Mouse (Mus musculus): Measurements from ENCODE around the gene Ldlrad2.
"Not testable (repeated sequence)": the region's sequence is repeated elsewhere in the genome, so short reads cannot be mapped to it uniquely, and the experiment has no call there.

The Ldlrad2 gene

DNA sequence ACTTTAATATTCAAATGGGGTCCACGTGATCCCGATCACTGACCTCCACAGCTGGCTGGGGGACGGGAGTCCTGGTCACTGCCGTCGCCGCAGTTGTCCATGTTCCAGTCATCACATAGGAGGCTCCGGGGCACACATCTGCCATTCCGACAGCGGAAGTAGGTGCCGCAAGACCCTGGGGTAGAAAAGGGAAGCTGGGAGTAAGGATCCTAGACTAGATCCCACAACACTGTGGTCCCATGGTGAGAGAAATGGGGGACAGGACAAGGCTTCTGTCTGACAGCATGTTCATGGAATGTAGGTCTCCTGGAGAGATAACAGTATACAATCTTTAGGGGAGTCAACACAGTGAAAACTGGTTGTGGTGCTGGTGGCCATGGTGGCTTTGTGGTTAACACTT lies at the start of gene Ldlrad2:
TSS of gene Ldlrad2 (minus strand) at position 101 of the 400 bp plus-strand sequence.
- no peak for DNase-seq (ENCODE audit: low spot score)

DNA sequence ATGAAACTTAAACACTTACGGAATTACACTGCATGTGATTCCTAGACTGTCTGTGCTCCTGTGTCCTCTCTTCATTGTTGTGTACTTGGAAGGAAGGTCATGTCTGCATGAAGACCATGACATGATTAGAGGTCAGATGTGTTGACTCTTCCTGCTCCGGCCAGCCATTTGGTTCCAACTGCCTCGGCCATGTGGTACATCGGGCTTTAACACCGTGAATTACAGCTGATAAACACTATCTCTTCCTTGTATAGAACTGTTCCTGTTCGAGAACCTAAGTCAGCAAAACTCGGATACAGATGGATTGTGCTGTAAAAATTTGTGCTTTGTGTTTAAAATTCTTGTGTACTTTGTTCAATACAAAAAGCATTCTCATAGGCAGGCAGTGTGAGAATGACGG lies 48.5 kb upstream of the Ldlrad2 start:
- DNase-seq (ENCODE audit: low spot score), result no peak

DNA sequence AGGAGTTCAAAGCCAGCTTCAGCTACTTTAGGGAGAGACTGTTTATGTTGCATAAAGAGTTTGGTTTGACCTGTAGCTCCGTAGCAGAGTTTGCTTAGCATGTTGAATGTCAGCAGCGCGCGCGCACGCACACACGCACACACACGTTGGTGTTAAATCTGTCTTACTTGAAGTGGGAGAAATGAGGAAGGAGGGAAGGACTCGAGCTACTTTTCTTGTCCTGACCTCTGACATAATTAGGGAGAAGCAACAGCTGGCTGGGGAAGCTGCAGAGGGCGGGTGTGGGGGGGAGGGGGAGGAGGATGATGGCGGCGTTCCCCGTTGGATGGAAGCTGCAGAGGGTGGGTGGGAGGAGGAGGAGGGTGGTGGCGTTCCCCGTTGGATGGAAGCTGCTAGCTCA lies 35.9 kb upstream of the Ldlrad2 start:
- DNase-seq (ENCODE audit: low spot score), result no peak

DNA sequence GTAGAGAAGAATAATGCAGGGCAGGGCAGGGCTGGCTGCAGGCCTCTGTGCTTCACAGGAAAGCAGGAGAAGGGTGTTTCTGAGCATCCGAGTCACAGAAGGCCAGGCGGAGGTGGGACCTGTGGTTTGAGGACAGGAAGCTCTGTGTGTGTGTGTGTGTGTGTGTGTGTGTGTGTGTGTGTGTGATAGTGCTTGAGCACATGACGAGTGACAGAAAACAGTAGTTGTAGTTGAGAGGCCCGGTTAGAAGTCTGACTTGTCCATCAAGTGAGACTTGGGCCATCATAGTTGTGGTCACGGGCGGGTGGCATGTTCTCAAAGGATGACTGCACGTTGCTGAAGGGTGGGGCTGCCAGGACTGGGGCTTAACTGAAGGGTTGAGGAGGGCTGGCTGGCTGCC lies 35.3 kb upstream of the Ldlrad2 start:
- no peak for DNase-seq (ENCODE audit: low spot score)

DNA sequence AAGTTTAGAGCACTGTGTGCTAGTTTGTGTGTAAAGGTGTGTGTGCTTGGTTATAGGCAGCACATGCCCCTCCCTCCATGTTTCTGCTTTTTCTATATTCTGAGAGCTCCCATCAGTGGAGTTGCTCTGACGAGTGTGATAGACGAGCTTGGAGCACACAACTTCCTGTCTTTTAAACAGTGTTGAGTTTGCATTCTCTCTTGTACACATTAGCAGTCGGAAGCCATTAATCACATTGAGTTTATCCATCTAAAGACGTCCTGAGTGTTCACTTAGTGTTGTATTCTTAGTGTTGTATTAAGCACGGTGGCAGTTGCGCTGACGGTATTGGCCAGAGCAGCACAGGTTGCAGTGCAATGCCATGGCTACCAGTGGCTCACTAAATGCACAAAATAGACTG lies 34.9 kb upstream of the Ldlrad2 start:
- no peak for DNase-seq (ENCODE audit: low spot score)

DNA sequence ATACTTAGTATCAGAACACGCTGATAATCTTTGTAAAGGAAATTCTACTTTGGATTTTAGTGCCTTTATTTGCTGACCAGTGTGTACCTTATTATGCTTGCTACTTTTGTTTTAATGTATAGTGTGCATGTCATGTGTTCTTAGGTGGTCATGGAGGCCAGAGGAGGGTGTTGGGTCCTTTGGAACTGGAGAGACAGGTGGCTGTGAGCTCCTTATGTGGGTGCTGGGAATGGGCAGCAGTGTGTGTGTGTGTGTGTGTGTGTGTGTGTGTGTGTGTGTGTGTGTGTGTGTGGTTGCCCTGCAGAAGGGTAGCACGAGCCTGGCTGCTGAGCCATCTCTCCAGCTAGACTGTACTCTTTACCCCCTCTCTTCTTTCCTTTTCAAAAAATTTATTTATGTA lies 32.7 kb upstream of the Ldlrad2 start:
- DNase-seq (ENCODE audit: low spot score), result no peak

DNA sequence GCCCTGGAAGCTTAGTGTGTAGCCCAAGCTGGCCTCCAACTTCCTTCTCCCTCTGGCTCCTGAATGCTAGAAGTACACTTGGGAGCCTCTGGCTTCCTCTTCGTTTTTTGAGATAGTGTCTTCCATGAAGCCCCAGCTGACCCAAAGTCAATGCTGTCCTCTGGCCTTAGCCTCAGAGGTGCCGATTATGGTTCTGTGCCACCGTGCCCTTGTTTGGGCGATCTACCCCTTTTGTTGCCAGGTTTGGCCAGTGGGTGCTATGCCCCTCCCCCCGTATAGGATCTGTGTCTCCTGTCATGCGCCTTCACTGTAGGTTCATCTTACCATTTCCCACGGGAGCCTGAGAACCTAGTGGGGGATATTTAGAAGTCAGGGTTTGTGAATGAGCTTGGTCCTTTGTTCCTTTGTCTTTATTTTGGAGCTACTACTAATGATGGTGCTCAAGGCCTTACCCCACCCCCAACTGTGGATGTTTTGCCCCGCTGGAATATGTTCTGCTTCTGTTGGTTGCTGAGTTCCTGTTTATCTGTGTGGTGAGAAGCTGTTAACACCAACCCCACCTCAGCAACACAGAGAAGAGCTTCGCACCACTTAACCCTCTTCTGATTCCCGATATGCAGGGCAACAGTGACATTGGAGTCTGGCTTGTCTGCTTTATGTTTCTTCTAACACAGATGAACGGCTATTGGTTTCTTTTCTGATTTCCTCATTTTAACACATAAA lies 29.2 kb upstream of the Ldlrad2 start:
- DNase-seq (ENCODE audit: low spot score), result no peak

DNA sequence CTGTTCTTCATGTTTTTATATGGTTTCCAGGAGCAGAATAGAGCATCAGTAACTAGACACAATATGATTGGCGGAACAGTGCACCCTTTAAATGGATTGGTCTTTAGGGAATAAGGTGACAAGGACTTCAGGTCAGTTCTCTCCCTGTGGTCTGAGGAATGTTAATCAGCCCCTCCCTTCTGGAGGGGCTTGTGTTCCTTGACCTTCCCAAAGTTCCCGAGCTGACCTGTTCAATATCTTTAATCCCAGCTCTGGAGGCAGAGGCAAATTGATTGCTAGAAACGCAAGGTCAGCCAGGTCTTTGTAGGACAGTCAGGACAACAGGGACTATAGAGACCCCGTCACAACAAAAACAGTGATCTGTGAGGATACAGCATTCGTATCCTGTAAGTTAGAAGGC lies 24.2 kb upstream of the Ldlrad2 start:
- no peak for DNase-seq (ENCODE audit: low spot score)

DNA sequence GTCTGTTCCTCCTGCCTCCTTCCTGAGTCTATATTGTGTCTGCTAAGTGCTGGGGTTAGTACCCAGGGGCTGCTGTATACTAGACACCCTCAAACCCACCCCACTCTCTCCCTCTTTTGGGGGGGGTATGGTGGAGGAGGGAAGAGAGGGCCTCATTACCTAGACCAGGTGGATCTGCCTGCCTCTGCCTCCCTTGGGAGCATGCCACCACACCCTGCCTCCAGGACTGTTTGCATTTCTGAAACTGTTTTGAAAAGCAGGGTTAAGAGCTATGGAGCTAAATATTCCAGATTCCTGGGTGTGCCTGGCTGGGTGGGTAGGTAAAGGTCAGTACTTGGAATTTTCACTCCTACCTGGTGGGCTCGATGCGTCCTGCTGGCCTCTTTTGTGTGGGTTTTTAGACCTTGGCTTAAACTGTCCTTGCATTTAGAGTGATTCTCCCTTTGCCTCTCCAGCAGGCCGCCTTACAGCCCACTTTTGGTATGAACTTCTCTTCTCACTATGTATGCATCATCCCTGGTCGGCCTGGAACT lies 22.8 kb upstream of the Ldlrad2 start:
- no peak for DNase-seq (ENCODE audit: low spot score)

DNA sequence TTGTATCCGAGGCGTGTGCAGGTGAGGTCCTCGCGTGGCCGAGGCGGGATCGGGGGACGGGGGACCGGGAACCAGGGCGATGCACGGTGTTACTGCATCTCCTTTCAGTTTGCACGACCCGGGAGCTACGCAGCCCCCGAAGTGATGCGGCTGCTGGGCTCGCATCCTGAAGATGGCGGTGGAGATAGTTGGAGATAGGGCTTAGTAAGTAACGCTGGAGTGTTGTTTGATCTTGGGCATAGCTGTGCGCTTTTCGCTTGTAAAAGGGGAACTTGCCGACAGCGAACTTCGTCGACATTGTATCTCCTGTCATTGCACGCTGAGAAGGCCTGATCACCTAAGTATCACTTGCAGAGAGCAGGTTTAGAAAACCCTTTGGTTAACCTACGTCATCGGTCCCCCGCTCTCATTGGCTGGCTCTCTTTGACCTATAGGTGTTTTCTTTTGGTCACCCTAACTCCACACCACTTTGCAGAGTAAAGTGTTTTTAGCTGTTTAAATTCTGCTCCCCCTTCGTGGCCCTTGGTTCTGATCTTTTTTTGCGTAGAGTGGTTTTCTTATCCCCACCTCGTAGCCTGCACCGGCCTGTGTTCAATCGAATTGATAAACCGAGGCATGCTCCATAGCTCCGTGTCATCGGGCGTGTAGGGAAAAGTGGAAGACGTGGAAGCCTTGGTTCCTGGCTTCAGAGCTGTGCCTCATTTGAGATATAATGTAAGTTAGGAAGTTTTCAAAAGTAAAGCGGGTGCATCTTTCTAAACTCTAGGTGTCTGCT lies 20.3 kb upstream of the Ldlrad2 start:
- DNase-seq (ENCODE audit: low spot score), result peak; percentile 48

DNA sequence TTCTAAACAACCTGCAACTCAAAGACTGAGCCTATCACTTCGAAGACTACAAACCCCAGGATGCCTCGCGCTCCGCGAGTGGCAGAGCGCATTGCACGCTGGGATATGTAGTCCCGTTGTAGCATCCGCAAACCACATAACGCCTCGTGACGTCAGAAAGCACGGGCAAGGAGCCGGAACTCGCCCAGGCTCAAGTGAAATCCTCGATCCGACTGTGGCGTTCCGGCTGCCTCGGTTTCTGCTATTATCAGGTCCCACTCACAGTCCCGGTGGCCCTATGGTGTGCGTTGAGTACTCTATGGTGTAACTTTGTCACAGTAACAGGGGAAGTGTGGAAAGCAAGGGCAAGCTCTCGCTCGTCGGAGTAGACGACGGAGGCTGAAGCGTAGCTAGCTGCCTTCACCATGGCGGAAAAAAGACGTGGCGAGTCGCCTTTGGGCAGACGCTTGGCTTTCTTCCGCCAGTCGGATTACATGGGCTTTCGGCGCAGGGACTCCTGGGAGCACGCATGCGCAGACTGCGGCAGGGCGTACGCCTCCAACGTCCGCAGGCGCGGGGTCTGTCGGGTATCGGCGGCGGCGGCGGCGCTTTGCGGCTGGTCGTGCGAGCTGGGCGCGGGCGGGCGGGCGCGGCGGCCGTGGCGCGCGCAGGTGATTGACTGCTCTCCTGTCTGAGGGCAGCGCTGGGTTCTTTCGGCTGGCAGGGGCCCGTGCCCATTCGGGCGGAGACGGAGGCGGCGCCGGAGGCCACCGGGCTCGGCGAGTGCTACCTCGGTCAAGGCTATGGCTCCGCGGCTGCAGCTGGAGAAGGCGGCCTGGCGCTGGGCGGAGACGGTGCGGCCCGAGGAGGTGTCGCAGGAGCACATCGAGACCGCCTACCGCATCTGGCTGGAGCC lies 19.5 kb upstream of the Ldlrad2 start, which contains the start of gene Usp48:
TSS of gene Usp48 (plus strand) at position 155 of the 895 bp plus-strand sequence.
- peak; percentile 99 for DNase-seq (ENCODE audit: low spot score)

DNA sequence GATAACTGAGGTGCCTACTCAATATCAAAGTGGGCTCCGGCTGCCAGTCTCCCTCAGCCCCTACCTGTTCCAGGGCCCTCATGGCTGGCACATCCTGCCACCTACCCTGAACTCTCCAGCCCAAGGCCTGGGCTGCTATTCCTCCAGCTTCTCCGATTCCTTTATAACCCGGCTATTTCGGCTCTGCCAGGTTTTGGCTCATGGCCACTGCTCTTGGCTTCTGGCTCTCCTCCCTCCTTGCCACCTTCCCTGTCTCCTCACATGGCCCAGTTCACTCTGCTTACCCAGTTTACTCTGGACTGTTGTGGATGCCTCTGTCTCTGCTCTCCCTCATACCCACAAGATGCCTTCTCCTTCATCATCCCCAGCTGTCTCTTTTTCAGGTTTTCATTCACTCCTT lies 16.6 kb upstream of the Ldlrad2 start:
- no peak for DNase-seq (ENCODE audit: low spot score)

DNA sequence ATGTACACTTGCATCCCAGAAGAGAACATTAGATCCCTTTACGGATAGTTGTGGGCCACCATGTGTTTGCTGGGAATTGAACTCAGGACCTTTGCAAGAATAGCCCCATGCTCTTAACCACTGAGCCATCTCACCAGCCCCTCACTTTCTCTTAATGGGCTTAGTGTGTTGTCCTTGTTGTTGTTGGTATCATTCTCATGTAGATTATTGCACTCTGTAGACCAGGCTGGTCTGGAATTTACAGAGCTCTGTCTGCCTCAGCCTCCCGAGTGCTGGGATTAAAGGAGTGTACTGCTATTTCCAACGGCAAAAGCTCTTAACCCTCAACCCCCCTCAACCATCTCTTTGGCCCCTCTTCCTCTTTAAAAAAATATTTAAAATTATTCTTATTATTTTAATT lies 15.2 kb upstream of the Ldlrad2 start:
- DNase-seq (ENCODE audit: low spot score), result no peak

DNA sequence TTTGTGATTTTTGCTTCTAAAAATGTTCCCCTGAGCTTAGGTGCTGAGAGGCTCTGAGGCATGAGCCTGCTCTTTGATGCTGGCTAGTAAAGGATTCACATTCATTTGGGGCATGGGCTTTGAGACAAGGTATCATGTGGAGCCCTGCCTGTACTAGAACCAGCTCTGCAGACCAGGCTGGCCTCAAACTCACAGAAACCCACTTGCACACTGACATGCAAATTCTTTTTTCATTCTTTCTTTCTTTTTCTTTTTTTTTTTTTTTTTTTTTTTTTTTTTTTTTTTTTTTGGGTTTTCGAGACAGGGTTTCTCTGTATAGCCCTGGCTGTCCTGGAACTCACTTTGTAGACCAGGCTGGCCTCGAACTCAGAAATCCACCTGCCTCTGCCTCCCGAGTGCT lies 14.7 kb upstream of the Ldlrad2 start:
- DNase-seq (ENCODE audit: low spot score), result not testable (repeated sequence)

DNA sequence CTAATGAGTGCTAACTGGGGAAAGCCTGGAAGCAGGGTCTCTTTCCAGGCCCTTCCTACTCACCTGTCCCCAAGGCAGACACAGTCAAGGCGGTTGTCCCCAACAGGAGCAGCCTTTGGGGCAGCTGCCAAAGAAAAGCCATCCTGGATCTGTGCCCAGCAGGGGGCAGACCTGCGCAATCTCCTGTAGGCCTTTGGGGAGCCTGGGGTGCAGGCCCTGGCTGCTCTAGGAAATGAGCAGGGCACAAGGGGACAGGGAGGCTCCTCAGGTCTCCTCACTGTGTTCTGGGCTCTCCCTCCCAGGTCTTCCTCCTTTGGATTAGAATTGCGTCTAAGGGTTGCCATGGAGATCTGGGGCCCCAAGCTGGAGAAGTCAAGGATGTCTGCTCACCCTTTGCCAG lies 7.4 kb upstream of the Ldlrad2 start:
- DNase-seq (ENCODE audit: low spot score), result no peak

DNA sequence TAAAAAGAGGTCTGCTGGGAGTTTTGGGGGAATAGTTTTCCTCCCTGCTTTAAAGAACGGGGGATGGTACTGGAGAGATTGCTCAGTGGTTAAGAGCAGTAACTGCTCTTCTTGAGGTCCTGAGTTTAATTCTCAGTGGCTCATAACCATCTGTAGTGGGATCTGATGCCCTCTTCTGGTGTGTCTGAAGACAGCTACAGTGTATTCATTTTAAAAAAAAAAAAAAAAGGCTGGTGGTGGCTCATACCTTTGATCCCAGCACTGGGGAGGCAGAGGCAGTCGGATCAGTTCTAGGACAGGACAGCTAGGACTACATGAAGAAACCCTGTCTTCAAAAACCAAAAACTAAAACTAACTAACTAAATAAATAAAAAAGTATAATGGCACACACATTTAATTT lies 5.9 kb upstream of the Ldlrad2 start:
- DNase-seq (ENCODE audit: low spot score), result no peak

DNA sequence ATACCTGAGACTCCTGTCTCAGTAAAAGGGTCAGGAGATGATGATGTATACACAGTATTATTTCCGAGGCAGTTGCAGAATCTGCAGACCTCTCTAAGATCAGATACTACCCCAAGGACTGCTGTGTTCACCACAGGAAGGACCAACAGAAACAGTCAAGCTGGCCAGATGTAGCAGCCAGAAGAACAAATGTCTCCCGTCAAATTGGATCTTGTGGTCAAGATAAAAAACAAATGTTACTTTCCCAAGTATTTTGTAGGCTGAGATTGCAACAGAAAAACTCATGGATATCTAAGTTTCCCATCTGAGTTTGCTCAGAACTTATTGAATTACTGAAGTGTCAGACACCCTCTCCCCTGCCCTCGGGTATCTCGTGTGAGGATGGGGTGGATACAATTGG lies 5.4 kb upstream of the Ldlrad2 start:
- no peak for DNase-seq (ENCODE audit: low spot score)

DNA sequence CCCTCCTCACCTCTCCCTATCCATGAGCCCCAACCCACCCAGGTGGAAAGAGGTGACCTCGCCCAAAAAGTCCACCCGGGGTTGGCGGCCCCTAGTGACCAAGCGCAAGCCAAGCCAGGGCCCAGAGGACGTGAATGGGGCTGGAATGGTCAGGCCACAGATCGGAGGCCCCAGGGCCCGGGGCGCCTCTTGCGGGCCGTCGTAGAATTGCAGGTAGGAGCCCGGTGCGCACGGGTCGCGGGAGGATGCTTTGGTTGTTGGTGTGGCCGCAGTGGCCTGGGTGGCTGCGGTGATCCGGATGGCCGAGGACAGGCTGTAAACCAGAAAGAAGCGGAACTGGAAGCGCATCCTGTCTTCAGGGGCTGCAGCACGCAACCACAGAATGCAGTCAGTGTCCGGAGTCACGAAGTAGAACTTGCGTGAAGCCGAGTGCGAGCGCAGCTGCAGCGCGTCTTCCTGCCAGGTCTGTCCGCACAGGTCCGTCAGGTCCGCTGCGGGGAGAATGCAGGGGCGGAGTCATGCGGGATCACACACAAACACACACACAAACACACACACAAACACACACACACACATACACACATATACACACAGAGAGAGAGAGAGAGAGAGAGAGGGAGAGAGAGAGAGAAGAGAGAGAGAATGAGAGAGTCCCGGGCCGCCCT lies 3.9 kb upstream of the Ldlrad2 start:
- DNase-seq (ENCODE audit: low spot score), result peak; percentile 32

DNA sequence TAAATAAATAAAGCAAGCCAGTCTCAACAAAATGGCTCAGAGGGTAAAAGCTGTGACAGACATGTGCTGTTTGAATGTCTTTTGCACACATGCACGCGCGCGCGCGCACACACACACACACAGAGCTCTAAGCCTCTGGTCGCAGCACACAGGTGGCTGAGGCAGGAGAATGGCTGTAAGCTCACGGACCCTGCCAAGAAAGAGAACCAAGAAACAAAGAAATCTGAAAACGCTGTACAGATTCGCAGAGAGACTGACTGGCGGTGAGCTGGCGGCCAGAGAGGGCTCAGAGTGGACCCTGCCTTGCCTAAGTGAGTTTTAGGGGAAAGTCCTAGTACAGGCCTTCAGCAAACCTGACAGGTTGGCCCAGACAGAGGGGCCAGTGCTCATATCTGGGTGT lies 3.1 kb upstream of the Ldlrad2 start:
- DNase-seq (ENCODE audit: low spot score), result no peak

DNA sequence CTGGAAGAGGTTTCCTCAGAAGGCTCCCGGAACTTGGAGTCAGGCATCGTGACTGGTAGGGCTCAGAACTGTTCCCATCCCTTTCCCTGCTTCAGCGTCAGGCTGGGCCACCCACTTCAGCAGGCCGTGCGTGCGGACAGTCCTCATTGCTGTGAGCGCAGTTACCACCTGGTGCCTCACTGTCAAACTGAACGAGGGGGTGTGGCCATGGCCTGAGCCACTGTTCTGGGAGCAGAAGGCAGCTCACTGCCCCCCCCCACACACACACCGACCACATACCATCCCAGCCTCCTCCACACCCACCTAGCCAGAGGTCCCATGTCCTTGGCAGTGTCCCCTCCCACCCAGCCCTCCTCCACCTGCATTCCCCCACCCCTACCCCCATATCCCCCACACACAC lies 4.5 kb downstream of the Ldlrad2 start:
- DNase-seq (ENCODE audit: low spot score), result no peak

DNA sequence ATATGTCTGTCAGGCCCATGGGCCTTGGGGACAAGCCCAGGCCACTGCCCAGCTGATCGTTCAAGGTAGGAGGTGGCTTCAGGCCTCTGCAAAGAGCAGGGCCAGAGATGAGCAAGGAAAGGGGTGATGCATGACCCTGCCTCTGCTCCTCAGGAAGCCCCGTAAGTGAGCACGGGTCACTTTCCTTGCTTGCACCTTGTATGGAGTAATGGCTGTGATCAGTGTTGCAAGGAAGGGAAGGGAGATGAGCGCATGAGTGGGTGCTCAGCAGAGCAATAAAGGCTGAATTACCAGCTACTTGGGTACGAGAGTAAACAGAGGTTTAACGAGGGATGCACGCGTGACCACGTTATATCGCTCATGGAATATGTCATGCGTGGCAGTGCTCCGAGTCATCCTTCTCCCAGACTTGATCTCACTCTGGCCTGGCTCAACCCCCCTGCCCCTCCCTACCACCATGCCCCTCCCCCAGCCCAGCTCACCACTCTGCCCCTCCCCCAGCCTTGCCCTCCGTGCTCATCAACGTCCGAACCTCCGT lies 17.6 kb downstream of the Ldlrad2 start:
- no peak for DNase-seq (ENCODE audit: low spot score)

DNA sequence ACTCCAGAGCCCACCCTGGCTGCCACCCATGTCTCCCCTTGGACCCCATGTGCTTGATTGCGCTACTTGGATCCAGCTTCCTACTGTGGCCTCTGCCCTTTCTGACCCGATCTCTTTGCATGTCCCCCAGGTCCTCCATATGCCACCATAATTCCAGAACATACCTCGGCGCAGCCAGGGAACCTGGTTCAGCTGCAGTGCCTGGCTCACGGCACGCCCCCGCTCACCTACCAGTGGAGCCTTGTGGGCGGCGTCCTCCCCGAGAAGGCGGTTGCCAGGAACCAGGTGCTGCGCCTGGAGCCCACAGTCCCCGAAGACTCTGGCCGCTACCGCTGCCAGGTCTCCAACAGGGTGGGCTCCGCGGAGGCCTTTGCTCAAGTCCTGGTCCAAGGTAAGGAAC lies 20.9 kb downstream of the Ldlrad2 start:
- DNase-seq (ENCODE audit: low spot score), result no peak
